Mouse (Mus musculus) CH12.LX (cell line): ENCODE measurements at regions not wholly inside any gene's neighbourhood (a gene's known extent, or its start where the extent isn't known, plus 50 kb on each side); places are given as distances from the start of the nearest gene placed in this dataset.

Experiments used
- DNase-seq: peaks from one replicate; pipeline ENCODE4 v3.0.0-alpha.2; 2013; ENCODE audit errors: extremely low read depth
- H3K27ac ChIP-seq: 2 replicates; pipeline ENCODE4 v1.5.1; 2012; ENCODE audit warnings: low read depth, mild to moderate bottlenecking, control low read depth, moderate library complexity; ENCODE audit not compliant: insufficient read depth
- H3K27me3 ChIP-seq: replicated peaks from 2 replicates; pipeline ENCODE3; 2012; ENCODE audit warnings: inconsistent platforms
- H3K36me3 ChIP-seq, 2 experiments: replicated peaks in 1 of 2; 2 replicates each; pipeline versions ENCODE3 to v1.6.1; 2012; ENCODE audit warnings: inconsistent platforms in 1 of 2, low read length in 1 of 2, mild to moderate bottlenecking in 1 of 2, mixed read lengths in 1 of 2, moderate library complexity in 1 of 2; ENCODE audit not compliant: control insufficient read depth in 1 of 2, insufficient read depth in 1 of 2
- H3K4me1 ChIP-seq, 2 experiments: 2 replicates each; pipeline ENCODE4 v1.6.1; 2012; ENCODE audit warnings: inconsistent platforms in 1 of 2, moderate library complexity in 1 of 2; ENCODE audit not compliant: insufficient read depth in 2 of 2, control insufficient read depth in 1 of 2
- H3K4me2 ChIP-seq: 2 replicates; pipeline ENCODE4 v1.6.1; 2012; ENCODE audit warnings: low read depth, mild to moderate bottlenecking, control low read depth; ENCODE audit not compliant: poor library complexity, insufficient read depth, severe bottlenecking
- H3K4me3 ChIP-seq, 3 experiments: fragments of 150-350 bp in 1 of 3; sonication (generic) in 1 of 3; replicated peaks in 1 of 3; 2 replicates each; pipeline versions ENCODE3 to v1.5.1; 2011 to 2012; ENCODE audit warnings: low read depth in 2 of 3, low read length in 2 of 3, mild to moderate bottlenecking in 2 of 3, moderate library complexity in 2 of 3, control low read depth in 1 of 3, improper control_type of control experiment in 1 of 3, inconsistent platforms in 1 of 3, mixed read lengths in 1 of 3; ENCODE audit not compliant: poor library complexity in 1 of 3
- H3K79me2 ChIP-seq: replicated peaks from 2 replicates; pipeline ENCODE4 v1.6.1; 2012; ENCODE audit warnings: mild to moderate bottlenecking, moderate library complexity; ENCODE audit not compliant: control insufficient read depth, poor library complexity, insufficient read depth, severe bottlenecking; ENCODE audit errors: extremely low read depth
- H3K9ac ChIP-seq: 2 replicates; pipeline ENCODE4 v1.6.1; 2012; ENCODE audit warnings: low read depth, mild to moderate bottlenecking, control low read depth, moderate library complexity; ENCODE audit not compliant: insufficient read depth
- H3K9me3 ChIP-seq: replicated peaks from 2 replicates; pipeline ENCODE3; 2012; ENCODE audit warnings: low read length, inconsistent platforms, mixed read lengths
- CHD1 ChIP-seq: IDR thresholded peaks from 2 replicates; pipeline ENCODE4 v1.6.1; 2012; ENCODE audit warnings: low read depth, low read length, improper control_type of control experiment, inconsistent platforms
- ELF1 ChIP-seq: IDR thresholded peaks from 2 replicates; pipeline ENCODE4 v1.6.1; 2014; ENCODE audit warnings: low read depth, mild to moderate bottlenecking, inconsistent platforms, low read length, improper control_type of control experiment
- ETS1 ChIP-seq: conservative IDR thresholded peaks from 2 replicates; pipeline ENCODE4 v1.6.1; 2012; ENCODE audit warnings: low read depth, mild to moderate bottlenecking, inconsistent platforms, low read length, improper control_type of control experiment, moderate library complexity
- GABPA ChIP-seq: IDR thresholded peaks from 2 replicates; pipeline ENCODE4 v1.6.1; 2012; ENCODE audit warnings: low read depth, low read length, improper control_type of control experiment, inconsistent platforms; ENCODE audit not compliant: insufficient replicate concordance
- JUND ChIP-seq: conservative IDR thresholded peaks from 2 replicates; pipeline ENCODE4 v1.6.1; 2011; ENCODE audit warnings: low read depth, low read length, improper control_type of control experiment
- KAT2A ChIP-seq: IDR thresholded peaks from 2 replicates; pipeline ENCODE4 v1.6.1; 2012; ENCODE audit warnings: low read length, improper control_type of control experiment, inconsistent platforms; ENCODE audit not compliant: insufficient replicate concordance
- MAFK ChIP-seq: IDR thresholded peaks from 2 replicates; pipeline ENCODE4 v1.6.1; 2011; ENCODE audit warnings: low read length, improper control_type of control experiment; ENCODE audit not compliant: insufficient replicate concordance
- MAX ChIP-seq: IDR thresholded peaks from 2 replicates; pipeline ENCODE4 v1.6.1; 2011; ENCODE audit warnings: low read length, improper control_type of control experiment
- MEF2A ChIP-seq: IDR thresholded peaks from 2 replicates; pipeline ENCODE4 v1.6.1; 2014; ENCODE audit warnings: low read depth, mild to moderate bottlenecking, inconsistent platforms, low read length, improper control_type of control experiment, borderline replicate concordance
- MYC ChIP-seq: IDR thresholded peaks from 2 replicates; pipeline ENCODE4 v1.6.1; 2011; ENCODE audit warnings: low read depth, mild to moderate bottlenecking, improper control_type of control experiment, low read length
- NRF1 ChIP-seq: IDR thresholded peaks from 2 replicates; pipeline ENCODE4 v1.6.1; 2014; ENCODE audit warnings: low read depth, mild to moderate bottlenecking, inconsistent platforms, low read length, improper control_type of control experiment, moderate library complexity
- PAX5 ChIP-seq: IDR thresholded peaks from 2 replicates; pipeline ENCODE4 v1.6.1; 2012; ENCODE audit warnings: low read length, inconsistent platforms, mixed read lengths
- POLR2AphosphoS2 ChIP-seq: IDR thresholded peaks from 2 replicates; pipeline ENCODE4 v1.6.1; 2011; ENCODE audit warnings: low read depth, low read length, improper control_type of control experiment
- RAD21 ChIP-seq: IDR thresholded peaks from 2 replicates; pipeline ENCODE4 v1.6.1; 2011; ENCODE audit warnings: low read depth, mild to moderate bottlenecking, low read length, improper control_type of control experiment, moderate library complexity
- RCOR1 ChIP-seq: conservative IDR thresholded peaks from 2 replicates; pipeline ENCODE4 v1.6.1; 2012; ENCODE audit warnings: low read depth, mild to moderate bottlenecking, inconsistent platforms, low read length, improper control_type of control experiment
- SIN3A ChIP-seq: IDR thresholded peaks from 2 replicates; pipeline ENCODE4 v1.6.1; 2012; ENCODE audit warnings: low read length, improper control_type of control experiment, inconsistent platforms
- SMC3 ChIP-seq: IDR thresholded peaks from 2 replicates; pipeline ENCODE4 v1.6.1; 2011; ENCODE audit warnings: low read depth, low read length, improper control_type of control experiment
- TCF12 ChIP-seq: IDR thresholded peaks from 2 replicates; pipeline ENCODE4 v1.6.1; 2014; ENCODE audit warnings: low read depth, mild to moderate bottlenecking, inconsistent platforms, low read length, improper control_type of control experiment
- USF1 ChIP-seq: IDR thresholded peaks from 2 replicates; pipeline ENCODE4 v1.6.1; 2014; ENCODE audit warnings: low read depth, mild to moderate bottlenecking, inconsistent platforms, low read length, improper control_type of control experiment
- dilution Hi-C: fragments of 300-500 bp; cut with MboI; formaldehyde crosslinking; loops from 2 replicates; pipeline ENCODE4 v1.14.3; 2020; ENCODE audit warnings: low sequenced_read_pairs; ENCODE audit not compliant: extremely low pct_unique_long_range_greater_than_20kb, extremely low pct_ligation_motif_present
- in situ Hi-C: fragments of 300-500 bp; cut with MboI; formaldehyde crosslinking; loops from 3 replicates; pipeline ENCODE4 v1.14.3; 2019; ENCODE audit warnings: low sequenced_read_pairs, low pct_ligation_motif_present, low pct_unique_long_range_greater_than_20kb, mixed read lengths

GRCm38 (mm10) chr13:53911261-53911660 lies 144.2 kb downstream of the Drd1 start:
- Histone ChIP-seq H3K79me2 (no peaks in the 10 kb centered on the region), H3K27ac (no peak overlapping the region), H3K4me2 (no peak overlapping the region), H3K9ac (no peak overlapping the region), H3K27me3 (peaks cover 64% of the 10 kb centered on the region), H3K36me3 (no peaks in the 10 kb centered on the region), H3K4me3 (no peak overlapping the region), H3K9me3 (no peaks in the 10 kb centered on the region), H3K4me1 (no peaks in the 10 kb centered on the region)
- dilution Hi-C loops: no loop called here
- TF ChIP-seq ELF1 (no peak), SMC3 (no peak), TCF12 (no peak), USF1 (no peak), MYC (no peak), MAX (no peak), PAX5 (no peak), GABPA (no peak), NRF1 (no peak), ETS1 (no peak), KAT2A (no peak), MAFK (no peak)
- DNase-seq: no peak
- in situ Hi-C loops: no loop called here

GRCm38 (mm10) chr13:53910251-53910650 lies 145.3 kb downstream of the Drd1 start:
- Histone ChIP-seq H3K9ac (no peak overlapping the region), H3K4me2 (no peak overlapping the region), H3K79me2 (no peaks in the 10 kb centered on the region), H3K36me3 (no peaks in the 10 kb centered on the region), H3K4me3 (no peak overlapping the region), H3K27ac (no peak overlapping the region), H3K4me1 (no peaks in the 10 kb centered on the region), H3K27me3 (peaks cover 61% of the 10 kb centered on the region), H3K9me3 (no peaks in the 10 kb centered on the region)
- DNase-seq: no peak
- dilution Hi-C loops (no loop called here), in situ Hi-C loops (no loop called here)
- TF ChIP-seq PAX5 (no peak), POLR2AphosphoS2 (no peak), RAD21 (no peak), CHD1 (no peak), RCOR1 (no peak), GABPA (no peak), SIN3A (no peak), MEF2A (no peak), KAT2A (no peak), SMC3 (no peak), JUND (no peak)
